Mouse (Mus musculus) MEL (cell line): ENCODE measurements around the gene Gm20388. TPM values are rescaled to one million over a fixed set of nuclear protein-coding genes. Genes with fewer than 3 reads are reported as not detected.

ENCODE experiments used
- DNase-seq: peaks from one replicate; pipeline ENCODE4 v3.0.0; 2011; ENCODE audit warnings: low read depth, low spot score
- H3K27ac ChIP-seq: 2 replicates; pipeline ENCODE4 v1.5.1; 2012; ENCODE audit warnings: low read depth, mild to moderate bottlenecking, control low read depth, low read length, moderate library complexity; ENCODE audit not compliant: control insufficient read depth
- H3K27me3 ChIP-seq, 2 experiments: fragments of 150-350 bp in 1 of 2; sonication (generic) in 1 of 2; 2 replicates each; pipeline ENCODE4 v1.6.1; 2012; ENCODE audit warnings: low read length in 2 of 2, mild to moderate bottlenecking in 2 of 2, improper control_type of control experiment in 1 of 2, moderate library complexity in 1 of 2; ENCODE audit not compliant: insufficient read depth in 2 of 2, control insufficient read depth in 1 of 2
- H3K36me3 ChIP-seq, 2 experiments: 2 replicates each; pipeline ENCODE4 v1.6.1; 2012 to 2014; ENCODE audit warnings: low read length in 2 of 2, improper control_type of control experiment in 1 of 2, inconsistent platforms in 1 of 2, mild to moderate bottlenecking in 1 of 2; ENCODE audit not compliant: insufficient read depth in 2 of 2, control insufficient read depth in 1 of 2
- H3K4me1 ChIP-seq, 2 experiments: fragments of 150-350 bp in 1 of 2; sonication (generic) in 1 of 2; 2 replicates each; pipeline ENCODE4 v1.6.1; 2012; ENCODE audit warnings: low read length in 2 of 2, improper control_type of control experiment in 1 of 2, mild to moderate bottlenecking in 1 of 2; ENCODE audit not compliant: insufficient read depth in 2 of 2, control insufficient read depth in 1 of 2
- H3K4me3 ChIP-seq, 2 experiments: fragments of 150-350 bp in 1 of 2; sonication (generic) in 1 of 2; 2 replicates each; pipeline ENCODE4 v1.5.1; 2012; ENCODE audit warnings: low read depth in 2 of 2, low read length in 2 of 2, mild to moderate bottlenecking in 2 of 2, moderate library complexity in 2 of 2, control low read depth in 1 of 2, improper control_type of control experiment in 1 of 2; ENCODE audit not compliant: control insufficient read depth in 1 of 2, insufficient read depth in 1 of 2
- H3K79me2 ChIP-seq: 2 replicates; pipeline ENCODE4 v1.6.1; 2012; ENCODE audit warnings: mild to moderate bottlenecking, low read length, moderate library complexity; ENCODE audit not compliant: control insufficient read depth, poor library complexity, insufficient read depth
- H3K9ac ChIP-seq: 2 replicates; pipeline ENCODE4 v1.6.1; 2012; ENCODE audit warnings: low read depth, mild to moderate bottlenecking, control low read depth, low read length, moderate library complexity; ENCODE audit not compliant: control insufficient read depth, poor library complexity, severe bottlenecking
- H3K9me3 ChIP-seq: fragments of 150-350 bp; sonication (generic); replicated peaks from 2 replicates; pipeline ENCODE4 v1.6.1; 2012; ENCODE audit warnings: mild to moderate bottlenecking, low read length, improper control_type of control experiment, moderate library complexity; ENCODE audit not compliant: insufficient read depth
- CHD2 ChIP-seq: IDR thresholded peaks from 2 replicates; pipeline ENCODE4 v1.6.1; 2011; ENCODE audit warnings: low read length, improper control_type of control experiment
- CTCF ChIP-seq, 3 experiments: IDR thresholded peaks in 2 of 3; conservative IDR thresholded peaks in 1 of 3; 2 replicates each; pipeline ENCODE4 v1.5.1; 2011 to 2012; ENCODE audit warnings: low read length in 3 of 3, low read depth in 2 of 3, mild to moderate bottlenecking in 2 of 3, improper control_type of control experiment in 1 of 3, inconsistent platforms in 1 of 3, mixed read lengths in 1 of 3, moderate library complexity in 1 of 3; ENCODE audit not compliant: control insufficient read depth in 1 of 3, insufficient read depth in 1 of 3, poor library complexity in 1 of 3, severe bottlenecking in 1 of 3
- E2F4 ChIP-seq: IDR thresholded peaks from 2 replicates; pipeline ENCODE4 v1.6.1; 2011; ENCODE audit warnings: low read depth, low read length, improper control_type of control experiment, borderline replicate concordance
- EP300 ChIP-seq, 2 experiments: IDR thresholded peaks; 2 replicates each; pipeline ENCODE4 v1.6.1; 2011; ENCODE audit warnings: improper control_type of control experiment in 2 of 2, low read length in 2 of 2, low read depth in 1 of 2, mild to moderate bottlenecking in 1 of 2
- ETS1 ChIP-seq: IDR thresholded peaks from 2 replicates; pipeline ENCODE4 v1.6.1; 2012; ENCODE audit warnings: low read depth, mild to moderate bottlenecking, inconsistent platforms, low read length, improper control_type of control experiment, moderate library complexity
- GABPA ChIP-seq: IDR thresholded peaks from 2 replicates; pipeline ENCODE4 v1.6.1; 2012; ENCODE audit warnings: low read depth, mild to moderate bottlenecking, inconsistent platforms, low read length, improper control_type of control experiment, moderate library complexity
- GATA1 ChIP-seq: IDR thresholded peaks from 2 replicates; pipeline ENCODE4 v1.6.1; 2011; ENCODE audit warnings: low read depth, low read length, improper control_type of control experiment
- HCFC1 ChIP-seq: IDR thresholded peaks from 2 replicates; pipeline ENCODE4 v1.6.1; 2012; ENCODE audit warnings: low read depth, mild to moderate bottlenecking, inconsistent platforms, low read length, improper control_type of control experiment, moderate library complexity
- MAFK ChIP-seq: IDR thresholded peaks from 2 replicates; pipeline ENCODE4 v1.6.1; 2011; ENCODE audit warnings: low read depth, mild to moderate bottlenecking, low read length, improper control_type of control experiment, borderline replicate concordance
- MAX ChIP-seq: IDR thresholded peaks from 2 replicates; pipeline ENCODE4 v1.6.1; 2011; ENCODE audit warnings: low read length, improper control_type of control experiment
- MAZ ChIP-seq: IDR thresholded peaks from 2 replicates; pipeline ENCODE4 v1.6.1; 2012; ENCODE audit warnings: low read depth, mild to moderate bottlenecking, inconsistent platforms, low read length, improper control_type of control experiment
- MXI1 ChIP-seq: IDR thresholded peaks from 2 replicates; pipeline ENCODE4 v1.6.1; 2011; ENCODE audit warnings: mild to moderate bottlenecking, low read depth, low read length, improper control_type of control experiment
- MYC ChIP-seq: IDR thresholded peaks from 2 replicates; pipeline ENCODE4 v1.6.1; 2011; ENCODE audit warnings: low read depth, mild to moderate bottlenecking, low read length, improper control_type of control experiment, moderate library complexity
- NELFE ChIP-seq: IDR thresholded peaks from 2 replicates; pipeline ENCODE4 v1.6.1; 2011; ENCODE audit warnings: low read depth, low read length, improper control_type of control experiment
- NRF1 ChIP-seq: IDR thresholded peaks from 2 replicates; pipeline ENCODE4 v1.6.1; 2014; ENCODE audit warnings: low read depth, mild to moderate bottlenecking, inconsistent platforms, low read length, improper control_type of control experiment, moderate library complexity; ENCODE audit not compliant: poor library complexity, insufficient read depth, severe bottlenecking
- POLR2AphosphoS5 ChIP-seq: IDR thresholded peaks from 2 replicates; pipeline ENCODE4 v1.6.1; 2012; ENCODE audit warnings: low read depth, borderline replicate concordance, mild to moderate bottlenecking, inconsistent platforms, low read length, moderate library complexity, mixed read lengths
- RAD21 ChIP-seq: IDR thresholded peaks from 2 replicates; pipeline ENCODE4 v1.6.1; 2011; ENCODE audit warnings: mild to moderate bottlenecking, low read depth, low read length, improper control_type of control experiment
- RCOR1 ChIP-seq: IDR thresholded peaks from 2 replicates; pipeline ENCODE4 v1.6.1; 2012; ENCODE audit warnings: low read depth, mild to moderate bottlenecking, inconsistent platforms, low read length, improper control_type of control experiment
- SIN3A ChIP-seq: IDR thresholded peaks from 2 replicates; pipeline ENCODE4 v1.6.1; 2012; ENCODE audit warnings: low read length, improper control_type of control experiment, inconsistent platforms
- SMC3 ChIP-seq: IDR thresholded peaks from 2 replicates; pipeline ENCODE4 v1.6.1; 2011; ENCODE audit warnings: low read depth, low read length, improper control_type of control experiment
- TAL1 ChIP-seq: IDR thresholded peaks from 2 replicates; pipeline ENCODE4 v1.6.1; 2012; ENCODE audit warnings: mild to moderate bottlenecking, inconsistent platforms, low read length, moderate library complexity, mixed read lengths
- TBP ChIP-seq: IDR thresholded peaks from 2 replicates; pipeline ENCODE4 v1.8.0; 2011; ENCODE audit warnings: low read depth, low read length, improper control_type of control experiment
- UBTF ChIP-seq: IDR thresholded peaks from 2 replicates; pipeline ENCODE4 v1.6.1; 2012; ENCODE audit warnings: low read depth, mild to moderate bottlenecking, inconsistent platforms, low read length, improper control_type of control experiment, moderate library complexity, borderline replicate concordance; ENCODE audit not compliant: insufficient read depth
- USF1 ChIP-seq: IDR thresholded peaks from 2 replicates; pipeline ENCODE4 v1.6.1; 2014; ENCODE audit warnings: low read depth, mild to moderate bottlenecking, inconsistent platforms, low read length, improper control_type of control experiment, moderate library complexity
- USF2 ChIP-seq, 2 experiments: IDR thresholded peaks; 2 replicates each; pipeline ENCODE4 v1.6.1; 2011 to 2012; ENCODE audit warnings: improper control_type of control experiment in 2 of 2, low read length in 2 of 2, borderline replicate concordance in 1 of 2, inconsistent platforms in 1 of 2, low read depth in 1 of 2, mild to moderate bottlenecking in 1 of 2; ENCODE audit not compliant: insufficient read depth in 1 of 2
- ZC3H11A ChIP-seq: IDR thresholded peaks from 2 replicates; pipeline ENCODE4 v1.6.1; 2012; ENCODE audit warnings: low read depth, mild to moderate bottlenecking, inconsistent platforms, low read length, improper control_type of control experiment
- ZKSCAN1 ChIP-seq: IDR thresholded peaks from 2 replicates; pipeline ENCODE4 v1.6.1; 2012; ENCODE audit warnings: low read depth, mild to moderate bottlenecking, inconsistent platforms, low read length, improper control_type of control experiment, moderate library complexity
- ZMIZ1 ChIP-seq: IDR thresholded peaks from 2 replicates; pipeline ENCODE4 v1.6.1; 2012; ENCODE audit warnings: low read depth, mild to moderate bottlenecking, inconsistent platforms, low read length, improper control_type of control experiment, moderate library complexity
- ZNF384 ChIP-seq: IDR thresholded peaks from 2 replicates; pipeline ENCODE4 v1.6.1; 2012; ENCODE audit warnings: low read depth, mild to moderate bottlenecking, inconsistent platforms, low read length, improper control_type of control experiment
- polyA plus RNA-seq, 2 experiments: library from polyadenylated mRNA; stranded (reverse) in 1 of 2; unstranded in 1 of 2; fragments of >175 nt in 1 of 2; fragments of >200 nt in 1 of 2; gene quantifications; 2 replicates each; pipeline versions ENCODE4 v1.2.1 to v1.2.4; 2012; ENCODE audit warnings: low replicate concordance in 2 of 2, low read depth in 1 of 2; ENCODE audit not compliant: insufficient read length in 2 of 2, insufficient read depth in 1 of 2, missing spikeins in 1 of 2
- total RNA-seq: library from RNA; depleted of rRNA; stranded (reverse); fragments of 300-350 nt; gene quantifications from 2 replicates; pipeline ENCODE4 v1.2.3, GENCODE M21; 2012

Gm20388 gene
- total and polyA plus RNA-seq, 3 experiments, result 11.1 to 17.8 TPM; not detected in 1

- no peak for TF ChIP-seq CTCF (IDR thresholded peaks at IDR 0.05 in 2 of 3, conservative IDR thresholded peaks at IDR 0.05 in 1 of 3; ENCODE audit: control insufficient read depth in 1 of 3, insufficient read depth in 1 of 3, low read depth in 2 of 3, low read length in 3 of 3, poor library complexity in 1 of 3, severe bottlenecking in 1 of 3)
- no peak for TF ChIP-seq GABPA
- no peak for TF ChIP-seq TBP
- 0 out of 2 replicates have a peak, but pooled peaks have one; percentile 28 for TF ChIP-seq SIN3A
- TF ChIP-seq USF1, result no peak
- no peak for TF ChIP-seq MAX
- TF ChIP-seq RAD21, result no peak
- no peak for TF ChIP-seq UBTF
- TF ChIP-seq E2F4, result no peak
- no peak for TF ChIP-seq POLR2AphosphoS5
- TF ChIP-seq TAL1, result peak; percentile 43
- no peak for TF ChIP-seq ZMIZ1
- no peak for TF ChIP-seq MAFK
- no peak for TF ChIP-seq HCFC1
- peak; percentile 91 for TF ChIP-seq GATA1
- TF ChIP-seq CHD2, result no peak; the same call in 1 of the 2 replicates
Observed at GRCm38 (mm10) chr8:120474496-120475235, 564.0 kb downstream of the Gm20388 start (continued).

- Histone ChIP-seq H3K79me2 (peaks cover 7% of the 10 kb centered on the region), H3K36me3 (peaks cover 0 to 51% of the 10 kb centered on the region in 2 experiments; a peak in 2 of 4 replicates), H3K9me3 (no peaks in the 10 kb centered on the region), H3K4me1 (peaks cover 41 to 61% of the 10 kb centered on the region in 2 experiments), H3K27me3 (no peaks in the 10 kb centered on the region), H3K4me3 (peak overlapping the region; percentile 10 to 19; a peak in 2 of 4 replicates), H3K27ac (peak overlapping the region; percentile 91), H3K9ac (peak overlapping the region; percentile 69)
- DNase-seq, result peak; percentile 96
- peak; percentile 95 for TF ChIP-seq ETS1
- TF ChIP-seq CHD2, result peak; percentile 78
- peak; percentile 99 for TF ChIP-seq RCOR1
- TF ChIP-seq ZKSCAN1, result no peak
- TF ChIP-seq ZNF384, result no peak
- TF ChIP-seq CTCF (IDR thresholded peaks at IDR 0.05 in 2 of 3, conservative IDR thresholded peaks at IDR 0.05 in 1 of 3; ENCODE audit: control insufficient read depth in 1 of 3, insufficient read depth in 1 of 3, low read depth in 2 of 3, low read length in 3 of 3, poor library complexity in 1 of 3, severe bottlenecking in 1 of 3), result no peak
- peak; percentile 93 for TF ChIP-seq ZMIZ1
- peak; percentile 97 for TF ChIP-seq TAL1
- TF ChIP-seq MAZ, result peak; percentile 97
- peak; percentile 67 for TF ChIP-seq NELFE
- peak; percentile 100 for TF ChIP-seq GATA1
- TF ChIP-seq MAFK, result peak; percentile 61; the same call in 1 of the 2 replicates
- TF ChIP-seq TBP, result peak; percentile 71
- TF ChIP-seq SMC3, result no peak
- TF ChIP-seq EP300 (IDR thresholded peaks at IDR 0.05; ENCODE audit: low read depth in 1 of 2, low read length in 2 of 2), result peak; percentile 98 to 99
- peak; percentile 91 for TF ChIP-seq SIN3A
- TF ChIP-seq GABPA, result no peak
- no peak for TF ChIP-seq ZC3H11A
- TF ChIP-seq MXI1, result peak; percentile 56
- TF ChIP-seq HCFC1, result peak; percentile 64
- TF ChIP-seq NRF1, result no peak
- TF ChIP-seq USF2 (IDR thresholded peaks at IDR 0.05; ENCODE audit: borderline replicate concordance in 1 of 2, insufficient read depth in 1 of 2, low read depth in 1 of 2, low read length in 2 of 2), result no peak
- TF ChIP-seq UBTF, result no peak
- TF ChIP-seq MYC, result peak; percentile 79
Observed at GRCm38 (mm10) chr8:120475462-120476201, 565.0 kb downstream of the Gm20388 start.
